Mouse (Mus musculus) megakaryocyte-erythroid progenitor cell, adult 5-6 weeks (primary cell): Measurements from ENCODE around the gene Tmem231. TPM values are rescaled to one million over a fixed set of nuclear protein-coding genes. Genes with fewer than 3 reads are reported as not detected.

Experiments used
- ATAC-seq: replicated peaks from 2 replicates; pipeline ENCODE4 v1.8.0; 2016; ENCODE audit warnings: mild to moderate bottlenecking, inconsistent platforms; ENCODE audit not compliant: severe bottlenecking, poor library complexity, low FRiP score, low TSS enrichment
- total RNA-seq, 2 experiments: library from RNA; stranded (forward) in 1 of 2; stranded (reverse) in 1 of 2; fragments of 200-1000, 215-1000 nt in 1 of 2; fragments of >200 nt in 1 of 2; fragmentation: Nextera tagmentation in 1 of 2; gene quantifications; 2 replicates each; pipeline ENCODE4 v1.2.3; 2014 to 2017

The Tmem231 gene
- total RNA-seq (2014; fragmentation: Nextera tagmentation) (2.5 and 3.9 TPM in 2 replicates), total RNA-seq (2017) (1.6 and 2.1 TPM in 2 replicates)

- peak; percentile 99 for ATAC-seq
Measured at GRCm38 (mm10) chr8:111933348-111934076, at the start of gene Tmem231. Gene Tmem231, minus strand, starts transcription at chr8:111933881.

DNA sequence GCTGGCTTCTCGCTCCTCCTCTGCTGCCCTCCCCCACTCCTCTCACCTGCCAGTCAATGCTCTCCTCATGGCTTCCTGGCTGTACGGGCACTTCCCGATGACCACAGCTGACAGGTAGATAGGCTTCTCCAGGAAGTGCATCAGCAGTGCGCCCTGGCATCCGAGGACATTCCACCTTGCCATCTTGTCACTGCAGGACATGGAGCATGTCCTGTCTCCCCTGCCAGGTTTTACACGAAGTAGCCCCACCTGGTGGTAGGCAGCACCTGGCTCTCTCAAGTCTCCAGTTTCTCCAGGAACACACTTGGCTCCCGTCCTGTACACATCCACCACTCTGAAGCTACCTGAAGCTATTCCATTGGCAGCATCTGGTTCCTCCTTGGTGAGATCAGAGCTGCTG is 48.4 kb upstream of the Tmem231 start:
- ATAC-seq = peak; percentile 56; the same call in 1 of the 2 replicates

GRCm38 (mm10) chr8:111978147-111978546 is 44.5 kb upstream of the Tmem231 start:
- no peak for ATAC-seq

DNA sequence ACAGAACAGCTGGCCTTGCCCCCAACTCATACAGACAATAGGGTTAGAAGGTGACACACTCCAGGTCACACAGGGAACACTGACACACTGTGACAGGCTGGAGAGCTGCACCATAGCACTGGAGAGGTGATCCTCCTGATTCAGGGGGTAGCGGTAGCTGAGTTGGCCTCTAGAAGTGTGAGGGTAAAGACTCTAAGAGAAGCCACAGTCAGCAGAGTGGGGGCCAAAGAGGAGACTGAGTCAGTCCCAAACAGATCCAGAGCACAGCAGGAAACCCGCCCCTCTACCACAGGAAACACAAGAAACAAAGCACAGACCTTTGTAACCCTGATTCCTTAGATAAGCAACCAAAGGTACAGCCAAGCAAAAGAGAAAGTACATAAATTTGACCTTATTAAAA is 42.6 kb upstream of the Tmem231 start:
- 0 out of 2 replicates have a peak, but pooled peaks have one; percentile 41 for ATAC-seq

- no peak for ATAC-seq
Measured at GRCm38 (mm10) chr8:111975706-111976105, 42.0 kb upstream of the Tmem231 start.

DNA sequence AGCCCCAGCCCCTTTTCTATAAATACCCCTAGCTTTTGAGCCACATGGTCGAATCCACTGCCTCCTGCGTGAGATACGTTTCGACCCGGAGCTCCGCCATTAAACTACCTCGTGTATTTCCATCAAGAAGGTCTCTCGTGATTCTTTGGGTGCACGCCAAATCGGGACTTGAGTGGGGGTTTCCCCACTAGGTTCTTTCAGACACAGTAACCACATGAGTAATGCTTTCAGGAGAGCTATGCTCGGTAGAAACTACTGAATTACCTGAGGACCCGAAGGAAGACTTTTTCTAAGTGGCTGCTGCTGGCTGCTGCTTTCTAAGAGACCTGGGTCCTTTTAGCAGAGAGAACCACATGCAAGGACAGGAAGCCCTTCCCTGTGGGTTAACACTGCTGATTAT is 40.5 kb upstream of the Tmem231 start:
- ATAC-seq = no peak

GRCm38 (mm10) chr8:111968991-111969390 is 35.3 kb upstream of the Tmem231 start:
- no peak for ATAC-seq

GRCm38 (mm10) chr8:111968541-111968940 is 34.9 kb upstream of the Tmem231 start:
- ATAC-seq = no peak

- ATAC-seq = peak; percentile 95
Measured at GRCm38 (mm10) chr8:111967246-111967870, 33.7 kb upstream of the Tmem231 start.

- ATAC-seq = no peak
Measured at GRCm38 (mm10) chr8:111964849-111965561, 31.3 kb upstream of the Tmem231 start.

- ATAC-seq = no peak
Measured at GRCm38 (mm10) chr8:111964351-111964750, 30.7 kb upstream of the Tmem231 start.

DNA sequence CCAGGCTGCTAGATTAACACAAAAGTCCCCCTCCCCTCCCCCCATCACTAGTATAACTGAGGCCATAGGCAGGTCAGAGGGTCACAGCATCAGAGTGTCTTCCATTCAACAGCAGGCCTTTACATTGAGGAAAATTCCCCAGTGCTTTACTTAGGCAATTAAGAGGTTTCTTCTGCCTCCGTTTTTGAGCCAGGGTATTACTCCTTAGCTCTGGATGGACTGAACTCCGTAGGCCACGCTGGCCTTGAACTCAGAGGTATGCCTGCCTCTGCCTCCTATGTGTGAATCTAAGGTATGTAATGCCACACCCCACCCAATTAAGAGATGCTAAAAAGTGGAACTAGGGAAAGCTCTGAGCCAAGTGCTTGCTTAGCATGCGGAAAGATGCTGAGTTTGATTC is 29.9 kb upstream of the Tmem231 start:
- no peak for ATAC-seq

DNA sequence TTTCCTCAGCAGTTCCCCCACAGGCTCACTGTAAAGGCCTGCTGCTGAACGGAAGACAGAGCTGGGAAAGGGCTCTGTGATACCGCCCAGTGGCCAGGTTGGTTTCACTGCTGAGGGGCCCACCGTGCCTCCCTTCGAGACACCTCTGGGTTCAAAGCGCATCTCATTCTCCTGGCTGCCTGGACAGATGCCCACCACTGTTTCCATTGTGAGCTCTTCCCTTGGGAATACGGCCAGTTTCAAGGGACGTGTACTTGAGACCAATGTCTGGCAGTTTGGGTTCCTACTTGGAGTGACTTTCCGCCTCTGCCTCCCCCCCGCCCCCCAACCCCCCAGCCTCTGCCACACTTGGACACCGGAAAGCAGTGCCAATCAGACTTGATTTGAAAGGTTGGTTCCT is 29.4 kb upstream of the Tmem231 start:
- ATAC-seq = no peak

DNA sequence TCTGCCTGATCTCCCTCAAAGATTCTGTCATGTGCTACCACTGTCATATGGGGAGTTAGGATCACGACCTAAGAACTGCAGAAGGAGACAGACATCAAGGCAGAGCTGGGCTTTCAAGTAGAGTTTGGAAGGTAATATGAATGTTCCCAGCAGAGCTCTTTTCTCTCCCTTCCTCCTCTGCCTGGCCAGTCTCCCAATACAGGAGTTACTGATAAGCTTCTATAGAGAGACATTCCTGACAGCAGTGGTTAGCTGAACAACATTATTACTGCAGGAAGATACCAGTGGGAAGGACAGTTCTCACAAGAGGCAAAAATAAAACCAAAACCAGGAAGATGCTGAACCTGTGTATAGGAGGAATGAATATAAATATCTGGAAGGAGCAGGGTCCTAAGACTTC is 28.9 kb upstream of the Tmem231 start:
- ATAC-seq = no peak

DNA sequence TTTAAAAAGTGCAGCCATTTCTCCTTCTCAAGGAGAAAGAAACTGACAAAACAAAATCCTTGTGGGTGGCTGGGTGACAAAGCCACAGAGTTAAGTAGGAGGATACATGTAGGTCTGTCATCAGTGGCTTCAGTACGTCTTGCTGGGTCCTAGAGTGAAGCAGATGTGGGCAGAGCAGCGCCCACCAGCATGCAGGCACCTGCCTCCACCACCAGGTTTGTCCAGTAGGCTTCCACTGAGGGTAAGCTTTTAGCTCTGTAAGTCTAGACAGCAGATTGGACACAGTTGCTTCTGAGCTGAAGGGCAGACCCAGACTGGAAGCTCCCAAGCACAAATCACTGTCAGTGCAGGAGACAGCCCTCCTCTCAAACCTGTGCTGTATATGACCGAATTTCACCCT is 27.6 kb upstream of the Tmem231 start:
- peak; percentile 70 for ATAC-seq

GRCm38 (mm10) chr8:111960591-111961321 is 27.1 kb upstream of the Tmem231 start:
- ATAC-seq = no peak

DNA sequence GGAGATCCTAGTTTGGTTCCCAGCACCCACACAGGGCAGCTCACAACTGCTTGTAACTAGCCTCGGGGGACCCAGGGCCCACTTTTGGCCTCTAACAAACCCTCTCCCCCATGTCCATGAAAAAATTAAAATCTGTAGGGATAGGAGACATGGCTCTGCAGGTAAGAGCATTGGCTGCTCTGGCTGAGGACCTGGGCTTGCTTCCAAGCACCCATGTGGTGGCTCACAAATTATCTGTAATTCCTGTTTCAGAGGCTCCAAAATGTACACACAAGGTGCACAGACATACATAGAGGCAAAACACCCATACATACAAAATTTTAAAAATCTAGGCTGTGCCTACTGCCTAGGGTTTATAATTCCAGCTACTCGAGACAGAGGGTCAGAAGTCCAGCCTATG is 23.6 kb upstream of the Tmem231 start:
- no peak for ATAC-seq

GRCm38 (mm10) chr8:111955879-111956278 is 22.2 kb upstream of the Tmem231 start:
- ATAC-seq = no peak

DNA sequence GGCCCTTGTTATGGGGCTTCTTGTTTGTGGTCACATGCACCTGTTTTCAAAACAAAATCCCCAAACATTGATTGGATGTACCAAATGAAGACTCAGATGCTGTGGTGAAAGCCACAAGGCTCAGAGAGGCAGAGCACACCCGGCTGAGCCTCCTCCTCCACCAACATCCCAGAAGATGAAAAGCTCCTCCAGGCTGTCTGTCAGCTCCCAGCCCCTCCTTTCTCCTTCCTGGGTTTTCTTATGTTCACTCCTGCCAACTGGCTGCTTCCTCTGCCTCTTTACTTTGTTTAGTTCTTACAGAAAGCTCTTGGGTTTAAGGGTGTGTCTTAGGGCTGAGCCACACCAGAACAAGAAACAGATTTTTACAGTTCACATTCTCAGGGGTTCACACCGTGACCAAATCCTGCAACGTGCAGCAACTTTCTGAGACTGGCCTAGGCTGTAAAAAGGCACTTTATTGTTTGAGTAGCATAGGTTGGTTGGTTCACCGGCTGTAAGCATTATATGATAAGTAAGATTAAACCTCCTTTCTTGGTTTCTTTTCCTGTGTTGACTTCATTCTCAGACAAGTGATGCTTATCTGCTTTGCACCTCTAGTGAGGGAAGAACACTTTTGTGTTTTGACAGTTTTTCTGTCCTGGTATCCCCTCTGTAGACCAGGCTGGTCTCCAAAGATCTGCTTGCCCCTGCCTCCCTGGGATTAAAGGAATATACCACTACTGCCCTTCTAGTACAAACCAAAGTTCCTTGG is 21.3 kb upstream of the Tmem231 start:
- peak; percentile 34; the same call in 1 of the 2 replicates for ATAC-seq
